Mouse (Mus musculus) cerebellum, postnatal 14 days (tissue): Measurements from ENCODE around the gene Sema3e.

Source experiments
- DNase-seq, 2 experiments: peaks; one replicate each; pipeline ENCODE4 v3.0.0; 2021; ENCODE audit warnings: mixed read lengths in 2 of 2

Gene Sema3e

DNA sequence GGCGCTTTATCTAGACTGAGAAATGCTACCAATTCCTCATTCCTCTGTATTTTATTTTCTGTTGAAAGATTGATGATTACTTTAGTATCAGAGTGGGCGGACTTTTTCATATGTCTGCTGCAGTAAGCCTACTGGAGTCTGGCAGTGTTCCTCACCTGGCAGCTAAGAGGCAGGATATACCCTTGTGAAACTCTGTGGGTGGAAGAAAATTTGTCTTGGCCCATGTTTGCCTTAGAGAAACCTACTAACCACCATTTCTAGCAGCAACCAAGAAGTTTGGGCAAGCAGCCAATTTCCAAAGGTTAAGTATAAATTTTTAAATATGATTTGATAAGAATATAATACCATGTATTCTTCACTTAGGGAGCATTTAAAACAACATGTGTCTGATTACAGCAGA lies 63.0 kb downstream of the Sema3e start:
- peak; percentile 19 to 48 for DNase-seq

DNA sequence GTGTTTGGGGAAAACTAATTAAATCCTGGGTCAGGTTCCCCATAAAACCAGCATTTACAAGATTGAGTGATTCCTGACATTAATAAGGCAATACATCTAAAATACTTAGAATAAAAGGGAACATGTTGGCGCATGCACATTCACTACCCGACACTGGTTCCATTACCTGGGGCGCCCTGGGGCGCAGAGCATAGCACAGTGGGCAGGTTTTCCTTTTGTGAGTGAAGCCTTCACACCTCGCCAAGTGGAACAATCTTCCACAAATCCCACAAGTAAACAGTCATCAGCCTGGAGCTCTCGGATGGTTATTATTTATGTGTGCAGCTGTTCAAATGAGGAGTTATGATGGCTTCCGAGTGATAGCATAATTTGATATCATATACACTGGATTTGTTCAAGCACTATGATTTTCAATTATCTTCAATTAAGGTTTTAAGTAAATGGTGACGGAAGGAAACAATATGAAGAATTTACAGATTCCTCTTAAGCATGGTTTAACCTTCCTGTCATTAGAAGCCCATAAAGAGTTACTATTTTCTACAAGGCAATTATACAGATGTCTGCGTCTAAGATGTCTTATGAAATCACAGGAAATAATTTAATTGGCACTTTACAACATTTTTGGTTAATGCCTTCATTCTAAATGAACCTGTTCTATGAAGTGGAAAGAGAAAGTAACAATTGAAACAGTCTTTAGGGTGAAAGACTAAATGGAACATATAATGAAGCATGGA lies 65.0 kb downstream of the Sema3e start:
- no peak for DNase-seq

DNA sequence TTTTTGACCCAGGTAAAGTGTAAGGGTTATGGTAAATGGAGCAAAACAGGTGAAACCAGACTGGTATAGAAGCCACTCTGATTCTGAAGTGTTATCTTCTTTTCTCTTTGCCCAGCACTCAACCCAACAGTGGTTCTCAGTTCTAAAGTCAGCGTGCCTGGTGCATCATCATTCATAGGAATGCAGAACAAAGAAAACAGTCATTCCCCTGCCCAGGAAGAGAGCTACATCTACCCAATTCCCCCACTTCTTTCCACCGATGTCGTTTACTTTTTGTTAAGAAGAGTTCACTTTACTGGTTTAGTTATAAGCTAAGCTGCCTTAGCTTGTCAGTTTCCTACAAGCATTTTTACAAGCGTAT lies 65.5 kb downstream of the Sema3e start:
- no peak for DNase-seq

DNA sequence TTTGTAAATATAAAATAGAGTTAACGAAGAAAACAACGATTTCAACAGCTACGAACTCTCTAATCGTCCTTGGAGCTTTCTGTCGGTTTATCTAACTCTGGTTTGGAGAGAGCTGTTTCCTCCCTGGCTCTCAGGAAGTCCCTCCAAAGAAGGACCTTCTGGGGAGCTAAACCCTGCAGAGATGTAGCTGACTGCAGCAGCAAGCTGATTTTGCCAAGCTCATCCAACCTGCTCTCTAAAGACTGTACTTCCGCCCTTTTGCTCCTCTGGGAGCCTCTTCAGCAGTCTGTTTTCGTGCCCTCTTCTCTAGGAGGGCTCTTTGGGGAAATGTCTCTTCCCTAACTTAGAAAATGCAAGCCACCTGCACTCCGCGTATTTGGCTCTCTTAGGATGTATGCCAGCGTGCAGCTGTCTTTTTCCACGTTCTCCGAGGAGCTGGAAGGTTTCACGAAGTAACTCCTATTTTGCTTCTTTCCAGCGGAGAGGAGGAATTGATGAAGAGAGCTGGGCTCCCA lies 67.2 kb downstream of the Sema3e start:
- DNase-seq = peak in 1 of 2 experiments; percentile 34

DNA sequence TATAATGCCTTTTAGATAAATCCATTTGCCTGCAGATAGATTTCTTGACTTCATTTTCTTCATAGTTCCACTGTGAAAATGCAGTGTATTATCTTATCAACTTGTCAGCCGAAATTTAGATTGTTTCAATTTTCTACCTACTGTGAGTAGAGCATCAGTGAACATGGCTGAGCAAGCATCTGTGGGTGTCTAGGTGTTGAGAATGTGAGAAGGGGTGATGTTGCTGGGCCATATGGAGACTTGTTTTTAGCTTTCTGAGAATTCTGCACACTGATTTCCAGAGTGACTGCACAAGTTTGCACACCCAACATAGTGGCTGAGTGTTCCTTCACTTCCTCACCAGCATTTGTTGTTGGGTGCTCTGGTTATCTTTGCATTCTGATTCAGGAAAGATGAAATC lies 71.1 kb downstream of the Sema3e start:
- DNase-seq = no peak

DNA sequence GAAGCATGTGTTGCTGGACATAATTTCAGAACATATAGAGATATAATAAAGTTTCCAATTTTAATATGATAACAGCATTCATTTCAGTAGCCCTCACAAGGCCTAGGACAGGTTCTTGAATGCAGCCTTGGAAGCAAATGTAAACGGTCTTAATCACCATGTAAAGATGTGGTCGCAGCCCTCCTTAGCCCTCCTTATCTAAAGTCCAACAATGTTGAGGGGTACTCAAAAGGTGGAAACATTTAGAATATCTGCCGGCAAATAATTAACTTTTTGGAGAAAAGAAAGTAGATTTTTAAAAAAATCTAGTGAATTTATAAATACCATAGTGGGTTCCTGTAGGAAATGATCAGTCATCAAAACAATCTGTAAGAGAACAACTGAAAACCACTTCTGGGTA lies 73.6 kb downstream of the Sema3e start:
- no peak for DNase-seq

DNA sequence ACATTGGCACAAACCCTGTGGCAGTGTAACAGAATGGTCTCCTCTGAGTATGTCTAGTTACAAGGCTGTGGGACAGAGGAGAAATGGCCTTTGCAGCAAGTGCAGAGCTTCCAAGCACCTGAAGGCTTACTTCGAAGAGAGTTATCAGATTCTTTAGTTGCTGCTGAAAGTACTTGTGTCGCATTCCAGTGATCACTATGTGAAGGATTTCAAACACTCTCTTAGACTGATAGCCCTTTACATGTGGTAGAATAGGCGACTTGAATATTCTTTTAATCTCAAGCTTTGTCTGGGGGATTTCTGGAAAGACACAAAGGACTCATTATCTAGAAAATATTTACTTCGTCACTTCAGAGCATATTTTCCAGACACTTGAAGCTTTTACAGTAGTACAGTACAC lies 82.3 kb downstream of the Sema3e start:
- DNase-seq = no peak

DNA sequence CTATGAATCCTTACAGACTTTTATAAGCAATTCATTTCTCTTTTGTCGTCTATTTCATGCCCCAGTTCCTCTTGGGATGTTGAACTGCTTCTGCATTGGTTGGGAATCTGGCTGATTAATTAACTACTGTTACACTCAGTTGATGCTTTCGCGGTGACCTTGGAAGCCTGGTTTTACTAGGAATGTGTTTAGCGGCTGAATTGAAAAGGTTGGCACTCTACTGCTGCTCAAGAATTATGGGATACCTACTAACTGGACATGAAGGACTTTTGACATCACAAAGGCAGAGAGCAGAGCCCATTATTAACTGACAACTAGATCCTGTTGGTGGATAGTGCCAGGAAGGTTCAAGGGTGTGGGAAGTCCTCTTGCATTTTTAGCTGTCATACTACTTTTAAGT lies 83.9 kb downstream of the Sema3e start:
- no peak for DNase-seq

DNA sequence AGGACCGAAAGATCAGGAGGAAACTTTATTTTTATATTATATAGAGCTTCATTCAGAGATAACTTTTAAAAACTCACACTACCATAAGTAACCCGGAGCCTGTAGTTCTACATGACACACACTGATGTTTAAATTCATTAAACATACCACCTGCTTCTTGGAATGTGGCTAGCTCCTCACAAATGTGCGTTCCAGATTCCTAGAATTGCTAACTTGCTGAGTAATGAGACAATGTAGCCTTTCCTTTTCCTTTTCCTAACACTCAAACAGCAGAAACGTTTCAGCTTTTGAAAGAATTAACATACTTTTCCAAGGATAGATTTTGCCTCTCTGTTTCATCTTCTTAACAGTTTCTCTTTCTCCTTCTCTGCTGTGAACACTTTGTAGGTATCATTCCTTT lies 86.3 kb downstream of the Sema3e start:
- no peak for DNase-seq

DNA sequence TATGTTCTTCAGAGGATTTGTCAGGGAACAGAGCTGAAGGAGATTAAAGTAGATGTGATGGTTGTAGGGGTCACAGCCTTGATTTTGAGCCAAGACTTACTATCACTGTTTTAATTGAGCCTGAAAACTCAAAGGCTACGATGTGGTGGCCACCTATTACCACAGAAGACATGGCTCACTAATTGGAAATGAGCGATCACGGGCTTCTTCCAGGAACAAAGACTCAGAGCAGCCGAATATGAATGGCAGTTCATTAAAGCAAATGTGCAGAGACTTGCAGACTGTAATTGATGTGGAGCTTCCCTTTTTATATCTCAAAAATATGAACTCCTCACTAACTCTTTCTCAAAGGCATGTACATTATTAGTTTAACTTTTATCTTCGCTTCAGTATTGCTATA lies 96.8 kb downstream of the Sema3e start:
- no peak for DNase-seq

DNA sequence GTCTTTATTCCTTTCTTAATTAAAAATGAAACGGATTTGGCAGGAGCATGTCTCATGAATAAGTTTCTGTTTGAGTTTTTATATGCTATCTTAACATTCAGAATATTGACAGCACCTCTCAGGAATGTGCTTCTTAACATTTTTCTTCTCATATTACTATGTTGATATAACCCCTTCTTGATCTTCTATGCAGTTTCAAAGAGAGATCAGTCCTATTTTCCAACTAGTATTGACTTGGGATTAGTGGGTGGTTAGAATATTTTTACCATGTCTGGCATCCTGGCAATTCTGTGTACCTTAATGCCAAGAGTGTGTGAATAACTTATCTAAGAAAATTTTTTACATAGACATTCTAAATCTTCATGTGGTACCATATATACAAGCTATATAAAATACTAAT lies 101.5 kb downstream of the Sema3e start:
- DNase-seq = no peak

DNA sequence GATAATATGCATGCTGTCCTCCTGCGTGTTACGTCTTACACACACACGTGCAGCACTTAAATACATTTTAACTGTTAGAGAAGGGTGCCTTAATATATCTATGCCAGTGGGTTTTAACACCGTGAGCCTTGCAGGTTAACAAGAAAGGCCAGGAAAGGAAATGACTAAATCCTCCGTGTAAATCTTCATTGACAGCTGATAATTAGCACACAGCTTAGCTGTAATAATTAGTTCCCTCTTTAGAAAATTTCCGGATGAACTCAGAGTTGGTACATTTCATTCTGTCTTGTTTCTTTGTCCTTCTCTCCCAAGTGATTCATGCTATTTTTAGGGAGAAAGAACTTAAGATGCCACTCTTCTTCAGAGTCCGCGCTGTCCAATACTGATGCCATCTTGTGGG lies 110.9 kb downstream of the Sema3e start:
- no peak for DNase-seq

DNA sequence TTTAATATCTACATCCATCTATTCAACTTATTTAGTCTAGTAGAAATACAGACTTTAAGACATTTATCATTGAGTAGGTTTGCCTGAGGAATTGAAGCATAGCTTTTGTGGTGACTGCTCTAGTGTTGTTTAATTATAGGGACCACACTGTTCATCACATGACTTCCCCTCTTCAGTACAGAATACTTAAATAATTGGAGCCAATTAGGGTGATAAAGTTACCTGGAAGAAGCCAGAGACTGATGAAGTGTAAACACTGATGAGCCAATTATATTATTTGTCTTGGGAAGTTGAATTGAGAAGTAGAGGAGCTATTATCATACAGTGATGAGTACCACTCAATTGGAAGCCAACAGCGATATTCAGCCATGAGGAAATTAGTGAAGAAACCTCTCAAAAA lies 113.6 kb downstream of the Sema3e start:
- DNase-seq = no peak

DNA sequence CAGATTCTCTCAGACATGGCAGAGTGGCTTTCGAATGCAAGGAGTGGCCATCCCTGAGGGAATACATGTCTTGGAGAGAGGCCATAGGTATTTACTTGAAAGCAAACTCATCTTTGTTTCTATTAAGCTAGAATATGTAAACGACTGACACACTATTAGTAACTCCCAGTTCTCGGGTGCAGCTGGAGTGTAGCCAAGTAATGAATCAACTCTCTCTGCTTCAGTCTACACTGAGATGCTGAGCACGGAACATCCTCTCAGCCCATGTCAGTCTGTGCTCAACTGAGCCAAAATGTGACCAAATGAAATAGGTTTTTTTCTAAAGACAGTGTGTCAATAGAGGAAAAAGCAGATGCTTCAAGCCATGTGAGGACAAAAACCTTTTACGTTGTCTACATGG lies 137.5 kb downstream of the Sema3e start:
- peak; percentile 5 to 10 for DNase-seq

DNA sequence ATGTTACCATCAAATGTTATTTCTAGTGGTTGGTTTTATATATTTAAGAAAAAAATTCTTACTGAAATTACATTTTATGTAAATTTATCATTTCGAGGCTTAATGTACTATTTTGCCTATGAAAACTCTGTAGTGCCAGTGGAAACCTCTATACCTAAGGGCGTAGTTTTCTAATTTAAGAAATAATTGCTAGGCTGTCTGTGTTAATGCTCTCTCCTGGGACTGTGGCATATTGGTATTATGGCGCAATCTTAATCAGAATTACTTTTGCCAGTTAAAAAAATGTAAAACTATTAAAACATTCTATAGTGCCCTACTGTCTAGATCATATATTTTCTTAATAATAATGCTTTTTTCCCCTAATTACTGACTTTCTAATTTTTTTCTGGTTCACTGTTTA lies 138.2 kb downstream of the Sema3e start:
- DNase-seq = no peak

DNA sequence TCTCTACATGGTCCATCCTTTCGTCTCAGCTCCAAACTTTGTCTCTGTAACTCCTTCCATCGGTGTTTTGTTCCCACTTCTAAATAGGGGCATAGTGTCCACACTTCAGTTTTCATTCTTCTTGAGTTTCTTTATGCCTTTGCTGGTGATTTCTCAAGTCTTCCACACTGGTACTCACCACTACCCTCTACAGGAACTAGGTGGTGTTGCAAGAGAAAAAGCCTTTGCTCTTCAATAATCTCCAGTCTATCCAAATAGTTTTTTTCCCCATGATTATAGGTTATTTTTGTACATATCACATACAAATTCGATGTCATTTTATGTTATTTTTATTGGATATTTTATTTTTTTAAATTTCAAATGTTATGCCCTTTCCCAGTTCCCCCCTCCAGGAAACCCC lies 142.7 kb downstream of the Sema3e start:
- no peak for DNase-seq

DNA sequence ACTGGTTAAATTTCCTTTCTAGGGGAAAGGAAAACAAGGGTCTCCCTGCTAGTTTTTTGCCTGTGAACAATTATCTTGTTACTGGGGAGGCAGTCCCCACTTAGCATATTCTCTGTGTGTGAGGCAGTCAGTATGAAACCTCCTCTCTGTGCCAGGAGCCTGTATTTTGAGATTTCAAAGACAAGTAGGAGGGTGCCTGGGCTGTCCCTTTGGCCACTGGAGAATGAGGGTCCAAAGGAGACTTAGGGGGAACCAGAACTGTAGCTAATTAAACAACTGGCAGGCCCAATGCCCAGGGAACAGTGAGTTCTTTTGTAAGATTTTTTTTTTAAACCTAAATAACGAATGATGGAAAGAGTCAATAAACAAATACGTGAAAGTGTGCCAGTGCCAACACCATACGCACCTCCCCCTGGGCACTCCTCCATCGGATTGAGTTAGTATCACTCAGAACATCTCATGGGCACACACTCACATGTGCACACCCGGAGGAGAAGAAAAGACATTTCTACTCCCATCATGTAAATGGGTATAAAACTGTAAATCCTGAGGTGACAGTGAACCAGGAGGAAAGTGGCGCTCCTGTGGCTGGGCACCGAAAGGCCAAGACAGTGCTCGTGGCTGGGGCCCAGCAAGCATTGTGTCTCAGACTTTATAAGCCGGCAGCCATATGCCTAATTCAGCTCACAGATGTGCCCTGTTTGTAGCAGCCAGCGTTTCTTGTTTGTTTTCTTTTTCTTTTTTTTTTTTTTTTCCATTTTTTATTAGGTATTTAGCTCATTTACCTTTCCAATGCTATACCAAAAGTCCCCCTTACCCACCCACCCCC lies 148.5 kb downstream of the Sema3e start:
- DNase-seq = peak in 1 of 2 experiments; percentile 4

DNA sequence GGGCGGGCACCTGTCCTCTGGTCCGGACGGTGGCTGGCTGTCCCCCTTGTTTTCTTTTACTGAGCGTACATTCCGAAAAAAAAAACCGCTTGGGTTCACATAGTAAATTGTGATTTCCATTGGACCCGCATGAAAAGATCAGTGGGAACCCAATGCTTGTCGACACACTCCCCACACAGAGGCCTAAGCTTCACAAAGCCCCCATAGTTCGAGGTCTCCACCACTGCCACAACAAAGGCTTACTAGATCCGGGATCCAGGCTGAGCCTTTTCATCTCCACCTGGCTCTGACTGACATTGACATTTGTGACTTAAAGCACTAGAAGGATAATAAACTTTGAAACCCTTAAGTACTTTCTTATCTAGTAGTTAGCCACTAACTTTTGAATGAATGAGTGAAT lies 155.5 kb downstream of the Sema3e start:
- no peak for DNase-seq

DNA sequence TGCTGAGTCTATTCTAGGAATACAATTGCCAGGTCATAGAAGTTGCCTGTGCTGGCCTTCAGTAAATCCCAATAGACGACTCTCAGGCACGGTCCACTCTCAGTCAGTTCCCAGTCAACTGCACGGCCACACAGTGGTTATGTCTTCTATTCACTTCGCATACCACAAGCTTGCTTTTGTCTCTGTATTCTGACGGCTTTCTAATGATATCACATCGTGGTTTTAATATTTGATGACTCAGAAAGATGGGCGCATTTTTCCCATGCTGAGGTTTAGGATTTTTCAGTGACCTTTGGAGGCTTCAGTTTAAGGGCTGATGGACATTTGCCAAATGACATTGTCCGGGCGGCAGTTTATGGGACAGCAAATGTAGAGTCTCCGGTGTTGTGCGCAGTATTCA lies 157.1 kb downstream of the Sema3e start:
- no peak for DNase-seq

DNA sequence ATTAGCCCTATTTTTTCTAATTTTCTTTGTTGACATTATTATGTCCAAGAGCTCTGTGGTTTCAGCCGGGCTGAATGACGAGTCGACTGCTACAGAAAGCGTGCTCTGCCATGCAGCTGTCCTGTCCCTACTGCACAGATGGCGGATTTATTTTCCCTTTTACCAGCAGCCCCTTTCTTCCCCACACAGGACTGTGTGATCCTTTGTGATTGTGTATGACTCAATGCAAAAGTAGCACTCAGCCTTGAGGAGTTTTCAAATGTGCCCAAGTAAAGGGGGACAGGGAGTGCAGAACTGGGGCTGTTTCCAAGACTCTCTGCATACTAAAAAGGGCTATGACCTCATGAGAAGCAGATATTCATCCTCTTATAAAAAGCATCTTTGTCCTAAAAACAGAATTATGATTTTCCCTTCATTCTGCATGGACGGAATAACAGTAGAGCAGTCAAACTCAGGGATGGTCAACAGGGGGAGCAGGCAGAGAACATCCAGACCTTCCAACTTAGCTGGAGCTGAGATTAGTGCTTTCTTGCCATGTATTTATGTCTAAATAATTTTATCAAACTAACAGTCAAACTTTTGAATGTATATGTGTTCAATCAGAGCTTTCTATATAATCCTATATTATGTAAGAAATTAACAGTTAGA lies 170.2 kb downstream of the Sema3e start:
- peak in 1 of 2 experiments; percentile 6 for DNase-seq

DNA sequence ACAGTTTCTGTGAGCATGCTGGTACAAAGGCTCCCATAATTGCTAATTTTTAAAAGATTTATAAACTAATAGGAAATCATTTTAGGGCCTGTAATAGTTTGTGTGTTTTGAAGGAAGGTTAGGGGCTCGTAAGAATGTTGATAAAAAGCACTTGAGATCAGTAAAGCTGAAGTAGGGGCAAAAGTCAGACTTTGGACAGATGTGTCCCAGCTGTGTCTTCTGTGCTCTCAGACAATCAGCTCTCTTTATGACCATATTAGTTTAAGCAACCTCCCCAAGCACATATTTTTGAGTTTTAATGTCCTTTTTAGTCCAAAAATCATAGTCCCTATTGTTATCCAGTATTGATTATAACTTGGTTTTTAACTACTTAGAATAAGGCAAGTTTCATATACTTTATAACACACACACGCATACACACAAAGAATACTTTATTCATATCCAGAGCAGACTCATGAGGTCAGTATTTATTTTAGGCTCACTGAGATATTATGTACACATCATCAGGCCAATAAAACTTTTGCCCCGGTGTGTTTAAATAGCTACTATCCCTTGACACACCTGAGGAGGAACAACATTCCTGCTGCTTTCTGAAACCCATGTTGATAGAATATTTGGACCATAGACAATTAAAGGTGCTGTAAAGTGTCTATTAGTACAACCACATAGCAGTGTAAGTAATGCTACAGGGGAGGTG lies 173.4 kb downstream of the Sema3e start:
- DNase-seq = no peak

DNA sequence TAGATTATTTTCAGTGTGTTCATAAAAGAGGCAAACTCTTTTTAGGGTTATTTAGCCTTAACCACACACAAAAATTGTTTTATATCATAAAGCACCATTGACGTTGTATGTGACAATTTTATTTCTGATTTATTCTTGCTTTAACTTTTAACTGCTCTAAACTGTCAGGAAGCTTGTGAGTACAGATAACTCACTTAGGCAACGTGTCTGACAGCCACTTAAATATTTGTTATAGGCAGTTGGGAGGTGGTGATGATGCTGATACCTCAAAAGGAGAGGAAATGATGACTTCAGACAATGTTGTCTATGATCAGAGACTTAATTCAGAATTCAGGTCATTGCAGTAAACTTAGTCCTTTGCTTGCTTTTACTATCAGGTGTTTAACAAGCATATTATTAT lies 181.7 kb downstream of the Sema3e start:
- DNase-seq = no peak

DNA sequence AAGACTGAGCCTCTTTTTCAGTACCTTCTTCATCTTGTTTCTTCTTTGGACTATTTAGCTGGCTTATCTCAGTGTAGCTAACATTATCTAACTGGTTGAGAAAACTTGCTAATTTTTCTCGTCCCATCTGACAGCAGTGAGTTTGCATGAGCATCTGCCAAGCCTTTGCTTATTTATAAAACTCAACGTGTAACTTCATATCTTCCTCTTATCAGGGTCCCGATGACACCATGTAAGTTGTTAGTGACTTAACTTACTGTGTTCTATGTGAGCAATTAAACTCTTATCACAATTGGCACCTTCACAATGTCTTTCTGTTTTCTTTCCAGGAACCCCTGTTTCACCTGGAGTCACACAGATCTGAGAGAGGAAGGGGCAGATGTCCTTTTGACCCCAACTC lies 184.9 kb downstream of the Sema3e start:
- DNase-seq = no peak
